Mouse (Mus musculus) ES-E14 (cell line): ENCODE results near the gene Tbc1d16.

Experiments
- CHD2 ChIP-seq: IDR thresholded peaks from 2 replicates; pipeline ENCODE4 v1.6.1; 2014; ENCODE audit warnings: mild to moderate bottlenecking, low read depth, low read length, inconsistent platforms
- HCFC1 ChIP-seq: IDR thresholded peaks from 2 replicates; pipeline ENCODE4 v1.6.1; 2012; ENCODE audit warnings: low read length, inconsistent platforms, borderline replicate concordance; ENCODE audit not compliant: insufficient read depth
- MAFK ChIP-seq: IDR thresholded peaks from 2 replicates; pipeline ENCODE4 v1.6.1; 2014; ENCODE audit warnings: mild to moderate bottlenecking, low read depth, low read length, inconsistent platforms; ENCODE audit not compliant: insufficient read depth
- ZC3H11A ChIP-seq: IDR thresholded peaks from 2 replicates; pipeline ENCODE4 v1.6.1; 2012; ENCODE audit warnings: low read depth, mild to moderate bottlenecking, inconsistent platforms, low read length, borderline replicate concordance
- ZNF384 ChIP-seq: IDR thresholded peaks from 2 replicates; pipeline ENCODE4 v1.6.1; 2012; ENCODE audit warnings: low read depth, low read length, inconsistent platforms

GRCm38 (mm10) chr11:119124536-119124935 is 103.8 kb downstream of the Tbc1d16 start:
- TF ChIP-seq ZNF384, result no peak
- TF ChIP-seq HCFC1, result no peak
- no peak for TF ChIP-seq MAFK
- no peak for TF ChIP-seq CHD2
- TF ChIP-seq ZC3H11A, result no peak
